Mouse (Mus musculus) CH12.LX (cell line): ENCODE measurements around the gene Kif11. TPM values are rescaled to one million over a fixed set of nuclear protein-coding genes. Genes with fewer than 3 reads are reported as not detected.

ENCODE experiments used
- DNase-seq: peaks from one replicate; pipeline ENCODE4 v3.0.0-alpha.2; 2013; ENCODE audit errors: extremely low read depth
- H3K27ac ChIP-seq: 2 replicates; pipeline ENCODE4 v1.5.1; 2012; ENCODE audit warnings: low read depth, mild to moderate bottlenecking, control low read depth, moderate library complexity; ENCODE audit not compliant: insufficient read depth
- H3K27me3 ChIP-seq: replicated peaks from 2 replicates; pipeline ENCODE3; 2012; ENCODE audit warnings: inconsistent platforms
- H3K36me3 ChIP-seq, 2 experiments: replicated peaks in 1 of 2; 2 replicates each; pipeline versions ENCODE3 to v1.6.1; 2012; ENCODE audit warnings: inconsistent platforms in 1 of 2, low read length in 1 of 2, mild to moderate bottlenecking in 1 of 2, mixed read lengths in 1 of 2, moderate library complexity in 1 of 2; ENCODE audit not compliant: control insufficient read depth in 1 of 2, insufficient read depth in 1 of 2
- H3K4me1 ChIP-seq, 2 experiments: 2 replicates each; pipeline ENCODE4 v1.6.1; 2012; ENCODE audit warnings: inconsistent platforms in 1 of 2, moderate library complexity in 1 of 2; ENCODE audit not compliant: insufficient read depth in 2 of 2, control insufficient read depth in 1 of 2
- H3K4me2 ChIP-seq: 2 replicates; pipeline ENCODE4 v1.6.1; 2012; ENCODE audit warnings: low read depth, mild to moderate bottlenecking, control low read depth; ENCODE audit not compliant: poor library complexity, insufficient read depth, severe bottlenecking
- H3K4me3 ChIP-seq, 3 experiments: fragments of 150-350 bp in 1 of 3; sonication (generic) in 1 of 3; replicated peaks in 1 of 3; 2 replicates each; pipeline versions ENCODE3 to v1.5.1; 2011 to 2012; ENCODE audit warnings: low read depth in 2 of 3, low read length in 2 of 3, mild to moderate bottlenecking in 2 of 3, moderate library complexity in 2 of 3, control low read depth in 1 of 3, improper control_type of control experiment in 1 of 3, inconsistent platforms in 1 of 3, mixed read lengths in 1 of 3; ENCODE audit not compliant: poor library complexity in 1 of 3
- H3K79me2 ChIP-seq: replicated peaks from 2 replicates; pipeline ENCODE4 v1.6.1; 2012; ENCODE audit warnings: mild to moderate bottlenecking, moderate library complexity; ENCODE audit not compliant: control insufficient read depth, poor library complexity, insufficient read depth, severe bottlenecking; ENCODE audit errors: extremely low read depth
- H3K9ac ChIP-seq: 2 replicates; pipeline ENCODE4 v1.6.1; 2012; ENCODE audit warnings: low read depth, mild to moderate bottlenecking, control low read depth, moderate library complexity; ENCODE audit not compliant: insufficient read depth
- H3K9me3 ChIP-seq: replicated peaks from 2 replicates; pipeline ENCODE3; 2012; ENCODE audit warnings: low read length, inconsistent platforms, mixed read lengths
- CHD1 ChIP-seq: IDR thresholded peaks from 2 replicates; pipeline ENCODE4 v1.6.1; 2012; ENCODE audit warnings: low read depth, low read length, improper control_type of control experiment, inconsistent platforms
- CHD2 ChIP-seq: IDR thresholded peaks from 2 replicates; pipeline ENCODE4 v1.6.1; 2011; ENCODE audit warnings: low read length, improper control_type of control experiment
- CTCF ChIP-seq, 2 experiments: IDR thresholded peaks in 1 of 2; conservative IDR thresholded peaks in 1 of 2; 2 replicates each; pipeline ENCODE4 v1.5.1; 2011 to 2012; ENCODE audit warnings: low read depth in 2 of 2, low read length in 2 of 2, improper control_type of control experiment in 1 of 2, inconsistent platforms in 1 of 2, mild to moderate bottlenecking in 1 of 2, moderate library complexity in 1 of 2
- E2F4 ChIP-seq: IDR thresholded peaks from 2 replicates; pipeline ENCODE4 v1.6.1; 2011; ENCODE audit warnings: low read depth, low read length, improper control_type of control experiment; ENCODE audit not compliant: insufficient replicate concordance
- ELF1 ChIP-seq: IDR thresholded peaks from 2 replicates; pipeline ENCODE4 v1.6.1; 2014; ENCODE audit warnings: low read depth, mild to moderate bottlenecking, inconsistent platforms, low read length, improper control_type of control experiment
- EP300 ChIP-seq: IDR thresholded peaks from 2 replicates; pipeline ENCODE4 v1.6.1; 2011; ENCODE audit warnings: low read length, improper control_type of control experiment
- ETS1 ChIP-seq: conservative IDR thresholded peaks from 2 replicates; pipeline ENCODE4 v1.6.1; 2012; ENCODE audit warnings: low read depth, mild to moderate bottlenecking, inconsistent platforms, low read length, improper control_type of control experiment, moderate library complexity
- GABPA ChIP-seq: IDR thresholded peaks from 2 replicates; pipeline ENCODE4 v1.6.1; 2012; ENCODE audit warnings: low read depth, low read length, improper control_type of control experiment, inconsistent platforms; ENCODE audit not compliant: insufficient replicate concordance
- HCFC1 ChIP-seq: IDR thresholded peaks from 2 replicates; pipeline ENCODE4 v1.6.1; 2012; ENCODE audit warnings: low read depth, mild to moderate bottlenecking, inconsistent platforms, low read length, improper control_type of control experiment
- IRF4 ChIP-seq: IDR thresholded peaks from 2 replicates; pipeline ENCODE4 v1.6.1; 2014; ENCODE audit warnings: low read depth, mild to moderate bottlenecking, inconsistent platforms, low read length, improper control_type of control experiment
- JUND ChIP-seq: conservative IDR thresholded peaks from 2 replicates; pipeline ENCODE4 v1.6.1; 2011; ENCODE audit warnings: low read depth, low read length, improper control_type of control experiment
- KAT2A ChIP-seq: IDR thresholded peaks from 2 replicates; pipeline ENCODE4 v1.6.1; 2012; ENCODE audit warnings: low read length, improper control_type of control experiment, inconsistent platforms; ENCODE audit not compliant: insufficient replicate concordance
- MEF2A ChIP-seq: IDR thresholded peaks from 2 replicates; pipeline ENCODE4 v1.6.1; 2014; ENCODE audit warnings: low read depth, mild to moderate bottlenecking, inconsistent platforms, low read length, improper control_type of control experiment, borderline replicate concordance
- MYC ChIP-seq: IDR thresholded peaks from 2 replicates; pipeline ENCODE4 v1.6.1; 2011; ENCODE audit warnings: low read depth, mild to moderate bottlenecking, improper control_type of control experiment, low read length
- NELFE ChIP-seq: IDR thresholded peaks from 2 replicates; pipeline ENCODE4 v1.6.1; 2011; ENCODE audit warnings: low read depth, low read length, improper control_type of control experiment
- PAX5 ChIP-seq: IDR thresholded peaks from 2 replicates; pipeline ENCODE4 v1.6.1; 2012; ENCODE audit warnings: low read length, inconsistent platforms, mixed read lengths
- POLR2A ChIP-seq: IDR thresholded peaks from 2 replicates; pipeline ENCODE4 v1.6.1; 2011; ENCODE audit warnings: low read depth, mild to moderate bottlenecking, improper control_type of control experiment, low read length
- POLR2AphosphoS2 ChIP-seq: IDR thresholded peaks from 2 replicates; pipeline ENCODE4 v1.6.1; 2011; ENCODE audit warnings: low read depth, low read length, improper control_type of control experiment
- RAD21 ChIP-seq: IDR thresholded peaks from 2 replicates; pipeline ENCODE4 v1.6.1; 2011; ENCODE audit warnings: low read depth, mild to moderate bottlenecking, low read length, improper control_type of control experiment, moderate library complexity
- RCOR1 ChIP-seq: conservative IDR thresholded peaks from 2 replicates; pipeline ENCODE4 v1.6.1; 2012; ENCODE audit warnings: low read depth, mild to moderate bottlenecking, inconsistent platforms, low read length, improper control_type of control experiment
- SIN3A ChIP-seq: IDR thresholded peaks from 2 replicates; pipeline ENCODE4 v1.6.1; 2012; ENCODE audit warnings: low read length, improper control_type of control experiment, inconsistent platforms
- SMC3 ChIP-seq: IDR thresholded peaks from 2 replicates; pipeline ENCODE4 v1.6.1; 2011; ENCODE audit warnings: low read depth, low read length, improper control_type of control experiment
- TBP ChIP-seq: conservative IDR thresholded peaks from 2 replicates; pipeline ENCODE4 v1.6.1; 2011; ENCODE audit warnings: low read depth, low read length, improper control_type of control experiment
- TCF12 ChIP-seq: IDR thresholded peaks from 2 replicates; pipeline ENCODE4 v1.6.1; 2014; ENCODE audit warnings: low read depth, mild to moderate bottlenecking, inconsistent platforms, low read length, improper control_type of control experiment
- UBTF ChIP-seq: IDR thresholded peaks from 2 replicates; pipeline ENCODE4 v1.6.1; 2012; ENCODE audit warnings: low read depth, mild to moderate bottlenecking, inconsistent platforms, low read length, improper control_type of control experiment, moderate library complexity
- USF1 ChIP-seq: IDR thresholded peaks from 2 replicates; pipeline ENCODE4 v1.6.1; 2014; ENCODE audit warnings: low read depth, mild to moderate bottlenecking, inconsistent platforms, low read length, improper control_type of control experiment
- USF2 ChIP-seq: conservative IDR thresholded peaks from 2 replicates; pipeline ENCODE4 v1.6.1; 2011; ENCODE audit warnings: low read depth, low read length, improper control_type of control experiment
- ZKSCAN1 ChIP-seq: IDR thresholded peaks from 2 replicates; pipeline ENCODE4 v1.6.1; 2012; ENCODE audit warnings: low read depth, inconsistent platforms, low read length, improper control_type of control experiment, borderline replicate concordance
- ZNF384 ChIP-seq: IDR thresholded peaks from 2 replicates; pipeline ENCODE4 v1.6.1; 2012; ENCODE audit warnings: low read depth, low read length, improper control_type of control experiment, inconsistent platforms
- dilution Hi-C: fragments of 300-500 bp; cut with MboI; formaldehyde crosslinking; loops from 2 replicates; pipeline ENCODE4 v1.14.3; 2020; ENCODE audit warnings: low sequenced_read_pairs; ENCODE audit not compliant: extremely low pct_unique_long_range_greater_than_20kb, extremely low pct_ligation_motif_present
- in situ Hi-C: fragments of 300-500 bp; cut with MboI; formaldehyde crosslinking; loops from 3 replicates; pipeline ENCODE4 v1.14.3; 2019; ENCODE audit warnings: low sequenced_read_pairs, low pct_ligation_motif_present, low pct_unique_long_range_greater_than_20kb, mixed read lengths
- polyA plus RNA-seq: library from polyadenylated mRNA; unstranded; fragments of >175 nt; gene quantifications from 2 replicates; pipeline ENCODE4 v1.2.1, GENCODE M21; 2012; ENCODE audit warnings: low read depth; ENCODE audit not compliant: insufficient read length
- total RNA-seq, 2 experiments: library from RNA; depleted of rRNA; stranded (reverse); fragments of 300-350 nt in 1 of 2; fragments of >200 nt in 1 of 2; gene quantifications; 2 replicates each; pipeline ENCODE4 v1.2.3; 2012 to 2014

Gene Kif11
- total and polyA plus RNA-seq, 3 experiments, result 61.7 to 144 (median 67.8) TPM

- no peak for TF ChIP-seq CHD2
- no peak for TF ChIP-seq USF1
- TF ChIP-seq ZNF384, result no peak
- TF ChIP-seq MYC, result 0 out of 2 replicates have a peak, but pooled peaks have one; percentile 1
- TF ChIP-seq RCOR1, result no peak
- TF ChIP-seq MEF2A, result no peak; the same call in 1 of the 2 replicates
- peak; percentile 42; the same call in 1 of the 2 replicates for TF ChIP-seq SIN3A
- TF ChIP-seq CHD1, result no peak; the same call in 1 of the 2 replicates
- no peak for TF ChIP-seq ZKSCAN1
These were observed 58.2 kb downstream of the Kif11 start, which contains the start of gene Hhex (continued) for GRCm38 (mm10) chr19:37434263-37434951.

- in situ Hi-C loops, result no loop called here
- H3K36me3 ChIP-seq, result peaks cover 7 to 18% of the 10 kb centered on the region in 2 experiments
- peaks cover 0 to 31% of the 10 kb centered on the region in 2 experiments; a peak in 2 of 4 replicates for H3K4me1 ChIP-seq
- peaks cover 2% of the 10 kb centered on the region for H3K9me3 ChIP-seq
- TF ChIP-seq TCF12 (peak; percentile 46; the same call in 1 of the 2 replicates), KAT2A (no peak), JUND (no peak), HCFC1 (no peak), UBTF (peak; percentile 78; the same call in 1 of the 2 replicates), SMC3 (no peak), POLR2A (peak; percentile 29; the same call in 1 of the 2 replicates), IRF4 (no peak), PAX5 (no peak), POLR2AphosphoS2 (no peak), USF2 (no peak), TBP (0 out of 2 replicates have a peak, but pooled peaks have one; percentile 12), GABPA (no peak), ETS1 (no peak), NELFE (no peak), EP300 (no peak), CHD1 (peak; percentile 74; the same call in 1 of the 2 replicates), SIN3A (no peak), ELF1 (no peak), RAD21 (no peak), CTCF (conservative IDR thresholded peaks at IDR 0.05 in 1 of 2, IDR thresholded peaks at IDR 0.05 in 1 of 2; ENCODE audit: low read depth in 2 of 2, low read length in 2 of 2) (no peak), E2F4 (no peak), MEF2A (no peak), USF1 (no peak)
- peak; percentile 41 for DNase-seq
- H3K79me2 ChIP-seq, result peaks cover 3% of the 10 kb centered on the region; the same call in 1 of the 2 replicates
- peaks cover 10% of the 10 kb centered on the region for H3K27me3 ChIP-seq
- peak overlapping the region; percentile 99 for H3K4me2 ChIP-seq
- H3K27ac ChIP-seq, result peak overlapping the region; percentile 54
- peak overlapping the region; percentile 90 for H3K9ac ChIP-seq
- H3K4me3 ChIP-seq, result peak overlapping the region; percentile 86 to 93 (median 91)
- dilution Hi-C loops, result no loop called here
These were observed 59.0 kb downstream of the Kif11 start for GRCm38 (mm10) chr19:37435041-37435852.
